Mouse (Mus musculus) large intestine, adult 2 months (tissue): ENCODE data around the gene Cfap61. TPM values are rescaled to one million over a fixed set of nuclear protein-coding genes. Genes with fewer than 3 reads are reported as not detected.

Source experiments
- polyA plus RNA-seq: library from polyadenylated mRNA; depleted of rRNA; stranded (reverse); fragments of >200 nt; gene quantifications from 2 replicates; pipeline ENCODE4 v1.2.3, GENCODE M21; 2012; rRNA removed

Cfap61 gene
- polyA plus RNA-seq, 1 experiment, result 0.17 TPM

Other genes starting within 250 kb of the Cfap61 start
- gene Naa20, start 32.7 kb upstream of the Cfap61 start, polyA plus RNA-seq, result 24.4 and 32.8 TPM in 2 replicates
- gene Crnkl1, start 230 bp downstream of the Cfap61 start, polyA plus RNA-seq, result 2.9 and 7.0 TPM in 2 replicates